Mouse (Mus musculus): ENCODE results near the gene Gm45062.

Gm45062 gene

DNA sequence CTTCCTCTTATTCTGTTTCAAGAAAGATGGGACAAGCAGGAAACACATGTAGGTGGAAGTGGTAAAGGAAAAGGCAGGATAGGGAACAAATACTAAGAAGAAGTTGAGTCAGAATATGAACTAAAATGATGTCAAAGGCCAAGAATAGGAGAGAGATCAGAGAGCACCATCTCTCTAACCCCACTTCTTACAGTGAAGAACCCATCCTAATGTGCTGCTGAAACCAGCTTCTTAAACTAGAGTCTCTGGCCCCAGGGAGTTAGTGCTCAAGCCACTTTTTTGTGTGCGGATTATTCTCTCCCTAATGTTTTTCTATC, 160.9 kb downstream of the Gm45062 start:
- DNase-seq, result no peak

DNA sequence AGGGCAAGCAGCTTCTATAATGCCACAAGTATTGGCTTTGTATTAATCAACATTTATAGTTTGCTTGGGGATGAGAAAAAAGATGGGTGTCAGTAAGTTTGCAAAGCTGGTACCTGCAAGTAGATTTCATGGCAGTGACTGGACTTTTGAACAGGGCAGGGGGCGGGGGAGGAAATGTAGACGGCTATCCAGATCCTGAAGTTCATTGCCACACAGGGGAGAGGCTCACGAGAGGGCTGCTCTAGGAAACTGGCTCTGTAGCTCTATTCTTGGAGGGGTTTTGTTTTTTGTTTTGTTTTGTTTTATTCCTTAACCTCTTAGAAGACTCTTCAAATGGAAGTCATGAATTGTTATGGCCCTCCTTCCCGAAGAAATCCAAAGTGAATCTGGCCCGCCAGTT, 162.2 kb downstream of the Gm45062 start:
- DNase-seq, result no peak

DNA sequence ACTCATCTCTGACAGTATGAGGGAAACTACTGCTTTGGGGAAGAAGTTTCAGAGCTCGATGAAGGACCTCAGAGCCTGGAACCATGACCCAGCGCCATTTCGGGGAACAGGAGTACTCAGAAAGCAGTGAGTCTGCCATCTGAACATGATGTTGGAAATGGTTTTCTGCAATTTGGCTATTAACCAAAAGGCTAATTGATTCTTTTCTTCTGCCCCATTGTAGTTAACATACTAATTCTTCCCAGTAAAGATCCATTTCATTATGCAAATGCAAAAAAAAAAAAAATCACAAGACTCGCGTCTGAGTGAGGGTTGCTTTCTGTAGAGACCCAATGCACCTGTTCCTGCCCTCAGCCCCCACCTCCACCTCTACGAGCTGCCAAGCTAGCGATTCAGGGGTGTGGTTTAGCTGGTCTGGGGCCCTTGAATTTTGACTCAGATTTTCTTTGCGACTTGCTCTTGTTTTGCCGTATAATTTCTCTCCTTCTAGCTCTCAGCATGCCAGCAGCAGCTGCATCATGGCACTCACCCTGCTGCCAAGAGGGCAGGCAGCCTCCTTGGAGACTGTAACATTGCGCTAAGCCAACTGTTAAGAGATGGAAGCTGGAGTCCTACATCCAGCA, 162.8 kb downstream of the Gm45062 start:
- DNase-seq, result no peak

DNA sequence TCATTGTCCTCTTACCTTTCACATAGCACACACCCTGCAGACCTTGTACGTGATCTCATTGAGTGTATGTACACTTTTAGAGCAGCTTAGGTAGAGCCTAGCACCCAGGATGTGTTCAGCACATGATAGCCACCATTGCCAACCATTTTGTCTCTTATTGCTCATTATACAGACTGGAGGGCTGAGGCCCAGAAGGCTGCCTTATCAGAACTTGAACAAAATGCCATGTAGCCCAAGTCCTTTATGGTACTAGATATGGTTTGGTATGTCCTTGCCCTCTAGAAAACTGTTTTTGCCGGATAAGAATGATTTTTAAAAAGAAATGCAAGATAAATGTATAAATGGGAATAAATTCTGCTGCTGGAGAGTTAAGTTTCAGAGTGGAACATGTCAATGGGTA, 163.9 kb downstream of the Gm45062 start:
- DNase-seq, result no peak

DNA sequence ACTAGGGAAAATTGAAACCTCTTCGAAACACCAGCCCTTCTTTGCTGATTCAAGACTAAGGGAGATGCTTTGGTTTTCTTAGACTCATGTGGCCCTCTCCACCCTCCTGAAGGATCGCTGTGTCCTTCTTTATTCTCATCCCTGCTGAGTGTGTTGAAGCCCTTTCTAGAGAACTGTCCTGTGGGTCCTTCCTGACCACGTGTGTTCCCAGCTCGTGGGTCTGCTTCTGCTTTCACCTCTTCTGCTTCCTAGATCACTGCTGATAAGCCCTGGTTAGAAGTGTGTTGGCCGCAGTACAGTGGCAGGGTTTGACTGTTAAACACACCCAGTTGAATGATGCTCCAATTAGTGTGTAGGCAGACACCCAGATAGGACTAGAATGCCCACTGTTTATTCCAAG, 168.4 kb downstream of the Gm45062 start:
- no peak for DNase-seq

DNA sequence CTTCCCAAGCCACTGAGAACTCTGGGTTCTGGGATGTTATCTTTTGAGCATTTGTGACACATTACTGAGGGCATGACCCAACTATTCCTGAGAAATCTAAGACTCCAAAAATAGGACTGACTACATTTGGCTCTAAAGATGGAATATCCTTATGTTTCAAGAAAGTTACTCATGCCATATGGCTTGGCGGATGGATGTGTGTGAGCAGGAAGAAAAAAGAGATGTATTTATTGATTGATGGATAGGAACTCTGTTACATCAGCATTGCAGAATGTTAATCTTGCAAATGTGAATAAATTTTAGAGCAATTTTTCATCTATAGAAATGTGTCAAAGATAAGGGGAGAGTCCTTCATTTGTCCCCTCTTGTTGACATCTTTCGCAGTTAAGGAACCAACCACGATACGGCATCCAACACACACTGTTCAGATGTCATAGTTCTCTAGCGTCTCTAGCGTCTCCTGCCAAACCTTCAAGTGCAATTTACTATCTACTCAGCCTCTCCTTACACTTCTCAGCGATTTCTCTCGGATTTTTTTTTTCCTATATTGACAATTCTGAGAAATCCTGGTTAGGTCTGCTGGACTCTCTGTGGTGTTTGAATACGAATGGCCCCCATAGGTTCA, 171.5 kb downstream of the Gm45062 start:
- no peak for DNase-seq

DNA sequence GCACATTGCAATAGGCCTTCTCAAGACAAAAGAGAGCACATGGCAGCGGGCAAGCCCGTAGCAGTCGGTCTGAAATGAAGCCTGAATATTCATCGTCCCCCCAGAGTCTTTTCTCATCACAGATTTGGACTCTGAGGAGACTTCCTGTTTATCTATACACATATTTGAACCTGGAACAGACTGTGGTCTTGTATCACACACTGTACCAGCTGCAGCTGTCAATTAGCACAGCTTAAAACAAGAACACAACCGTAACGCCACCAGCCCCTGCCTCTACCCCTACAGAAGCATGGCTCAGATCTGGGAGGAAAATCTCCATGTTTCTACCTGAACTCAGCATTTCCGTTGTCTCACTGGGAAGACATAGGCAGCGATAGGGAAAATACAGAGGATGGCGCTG, 173.9 kb downstream of the Gm45062 start:
- no peak for DNase-seq

DNA sequence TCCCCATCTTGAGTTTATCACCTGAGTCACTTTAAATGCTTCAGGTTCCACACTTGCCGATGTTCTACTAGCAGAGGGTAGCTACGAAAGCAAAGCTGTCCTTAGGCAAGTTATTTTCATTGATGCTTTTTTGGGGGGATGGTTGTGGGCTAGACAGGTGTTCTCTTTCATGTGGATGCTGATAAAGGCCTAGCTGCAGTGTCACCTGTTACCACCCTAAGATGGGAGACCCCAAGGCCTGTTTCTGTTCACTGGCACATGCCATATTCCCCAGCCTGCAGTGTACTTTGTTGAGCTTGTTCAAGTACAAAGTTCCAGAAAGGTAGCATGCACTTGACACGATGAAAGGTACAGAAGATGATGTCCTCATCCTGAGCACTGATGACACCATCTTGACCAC, 178.7 kb downstream of the Gm45062 start:
- no peak for DNase-seq

DNA sequence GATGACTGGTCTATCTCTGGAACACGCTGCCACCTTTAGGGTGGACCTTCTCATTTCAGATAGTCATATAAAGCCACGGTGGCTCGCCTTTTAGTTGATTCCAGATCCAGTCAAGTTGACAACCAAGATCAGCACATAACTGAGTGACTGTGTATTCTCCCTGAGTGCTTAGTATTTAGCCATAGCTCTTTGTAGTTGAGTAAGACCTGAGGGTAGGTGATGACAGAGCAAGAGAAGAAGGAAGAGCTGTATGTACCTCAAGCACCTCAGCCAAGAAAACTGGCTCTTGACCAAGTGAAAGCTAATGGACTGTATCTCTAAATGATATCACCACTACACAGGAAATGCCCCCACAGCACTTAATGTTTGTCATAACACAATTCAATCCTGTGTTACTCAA, 182.6 kb downstream of the Gm45062 start:
- no peak for DNase-seq

DNA sequence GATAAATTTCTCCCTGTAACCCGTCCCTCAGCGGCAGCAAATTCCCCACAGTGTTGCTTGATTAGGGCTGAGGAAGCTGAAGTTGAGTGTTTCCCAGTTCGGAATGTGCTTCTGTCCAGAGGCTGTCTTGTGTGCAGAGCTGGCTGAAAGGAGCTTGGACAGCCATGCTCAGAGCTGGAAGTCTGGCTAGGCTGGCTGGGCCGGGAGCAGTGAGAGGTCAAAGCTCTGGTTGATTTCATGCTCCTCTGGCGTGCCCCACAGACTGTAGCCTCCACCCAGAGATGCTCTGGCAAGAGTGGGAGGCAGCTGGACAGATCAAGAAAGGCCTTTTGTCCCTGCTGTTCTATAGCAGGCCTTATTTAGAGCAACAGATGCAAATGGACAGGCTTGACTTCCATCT, 187.5 kb downstream of the Gm45062 start:
- DNase-seq, result no peak

DNA sequence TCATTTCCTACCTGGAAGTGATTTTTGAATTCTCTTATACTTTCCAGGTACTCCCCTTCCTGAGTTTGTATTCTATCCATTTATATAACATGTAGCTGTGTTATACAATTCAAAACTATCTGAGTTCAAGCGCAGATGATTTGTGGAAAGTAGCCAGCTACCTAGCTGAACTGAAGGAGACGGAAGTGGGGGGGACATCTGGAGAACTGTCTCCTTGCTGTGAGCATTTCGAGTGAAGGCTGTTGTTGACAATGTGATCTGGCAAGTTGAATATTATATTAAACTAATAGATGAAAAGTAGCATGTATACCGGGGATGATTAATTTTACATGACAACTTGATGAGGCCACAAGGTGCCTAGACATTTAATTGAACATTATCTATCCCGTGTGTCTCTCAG, 196.3 kb downstream of the Gm45062 start:
- DNase-seq, result no peak

DNA sequence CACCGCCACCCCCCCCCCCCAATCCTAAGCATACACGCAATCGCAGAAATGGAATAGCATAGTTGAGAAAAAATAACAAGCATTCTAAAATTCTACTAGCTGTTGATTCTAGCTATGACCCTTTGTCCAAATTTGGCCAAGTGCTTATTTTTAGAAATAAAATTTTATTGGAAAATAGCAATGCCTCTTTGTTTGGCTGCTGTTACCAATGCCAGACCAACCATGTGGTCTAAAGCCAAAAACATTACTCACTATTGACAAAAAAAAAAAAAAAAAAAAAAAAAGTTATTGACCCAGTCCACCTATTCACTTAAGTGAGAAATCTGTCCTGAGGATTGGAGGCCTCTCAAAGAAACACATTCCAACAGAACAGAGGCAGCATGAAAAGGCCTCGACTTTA, 199.3 kb downstream of the Gm45062 start:
- no peak for DNase-seq

DNA sequence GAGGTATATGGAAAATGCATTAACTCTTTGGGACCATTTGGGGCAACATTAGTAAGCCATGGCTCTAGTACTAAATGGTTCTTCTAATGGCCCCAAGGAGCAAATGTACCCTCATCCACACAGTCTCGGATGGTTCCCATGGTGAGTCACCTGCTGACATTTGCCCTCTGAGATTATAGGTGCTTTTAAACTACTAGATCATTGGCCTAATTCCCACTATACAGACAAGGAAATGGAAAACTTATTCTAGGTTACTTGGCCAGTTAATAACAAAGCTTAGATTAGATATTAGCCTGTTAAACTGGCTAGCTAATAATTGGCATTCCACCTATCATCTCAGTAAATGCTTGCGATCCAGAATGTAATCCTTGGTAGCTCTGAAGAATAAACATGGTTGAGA, 203.2 kb downstream of the Gm45062 start:
- DNase-seq, result no peak

DNA sequence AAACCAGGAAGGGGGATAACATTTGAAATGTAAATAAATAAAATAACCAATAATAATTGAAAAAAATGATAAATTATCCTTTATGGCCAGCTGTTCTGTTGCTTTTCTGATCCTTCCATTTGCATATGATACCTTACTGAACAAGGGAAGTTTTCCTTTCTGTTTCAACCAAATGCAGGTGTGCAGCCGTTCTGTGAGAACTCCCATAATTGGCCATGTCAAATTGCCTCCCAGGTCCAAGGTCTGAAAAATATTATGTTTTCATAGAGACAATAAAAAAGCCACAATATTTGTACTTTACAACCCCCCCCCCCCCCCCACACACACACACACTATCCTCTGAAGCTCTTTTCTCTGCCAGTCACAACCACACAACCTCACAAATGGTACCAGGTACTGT, 206.1 kb downstream of the Gm45062 start:
- DNase-seq, result no peak

DNA sequence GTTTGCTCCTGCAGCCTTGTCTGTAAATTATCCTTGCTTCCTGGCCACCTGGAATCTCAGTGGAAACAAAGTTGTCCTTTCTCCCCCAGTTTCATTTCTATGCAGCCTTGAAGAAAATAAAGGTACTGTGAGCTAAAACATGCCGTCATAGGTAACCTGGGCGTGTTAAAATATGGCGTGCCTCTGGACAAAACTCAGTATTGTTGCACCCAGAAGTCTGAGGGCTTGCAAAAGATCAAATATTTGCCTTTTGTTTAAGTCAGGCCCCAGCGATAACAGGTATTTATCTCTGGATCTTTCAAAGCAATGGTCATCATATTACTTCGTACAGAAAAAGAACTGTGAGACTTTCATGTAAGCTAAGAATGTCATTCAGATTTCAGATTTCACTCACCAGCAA, 206.7 kb downstream of the Gm45062 start:
- no peak for DNase-seq

DNA sequence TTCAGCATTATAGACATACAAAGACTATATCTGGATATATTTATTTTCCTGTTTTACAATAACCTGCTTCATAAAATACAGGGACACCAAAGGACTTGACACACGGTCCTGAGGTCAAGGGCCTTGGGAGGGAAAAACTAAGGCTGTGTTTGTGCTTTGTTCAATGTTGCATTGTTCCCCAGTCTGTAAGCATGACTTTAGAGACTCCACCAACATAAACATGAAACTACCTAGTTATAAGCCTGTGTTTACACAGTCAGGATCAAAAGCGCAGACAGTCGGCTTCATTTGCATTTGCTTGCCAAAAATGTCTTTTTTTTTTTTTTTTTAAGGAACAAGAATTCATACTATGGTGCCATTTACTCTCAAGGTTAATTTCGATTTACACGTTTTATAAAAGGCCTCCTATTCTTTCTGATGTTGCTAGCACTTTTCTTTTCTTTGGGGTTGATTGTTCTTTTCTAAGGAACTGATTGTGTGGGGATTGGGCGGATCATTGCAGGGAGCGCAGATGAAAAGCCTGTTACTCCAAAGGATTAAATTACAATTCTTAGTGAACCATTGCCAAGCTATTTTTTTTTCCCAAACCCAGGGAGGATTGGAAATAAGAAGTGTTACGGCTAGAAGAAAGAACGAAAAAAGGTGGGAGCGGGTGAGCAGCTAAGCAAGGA, 208.6 kb downstream of the Gm45062 start:
- DNase-seq, result no peak

DNA sequence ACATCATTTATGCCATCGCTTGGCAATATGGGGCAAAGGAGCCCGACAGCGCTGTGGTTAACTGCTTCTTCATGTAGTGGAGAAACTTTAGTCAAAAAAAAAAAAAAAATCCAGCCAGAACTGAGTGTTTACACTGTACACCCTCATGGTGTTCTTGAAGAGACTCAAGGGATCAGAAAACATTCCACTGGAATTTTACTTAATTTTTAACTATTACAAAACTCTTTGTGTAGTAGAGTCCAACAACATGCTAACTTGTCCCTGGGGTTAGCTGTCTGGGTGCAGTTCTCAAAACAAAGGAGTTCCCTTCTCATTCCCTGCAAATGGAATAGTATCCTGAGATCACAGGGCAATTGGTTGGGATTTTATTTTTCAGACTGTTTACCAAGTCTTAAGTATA, 210.7 kb downstream of the Gm45062 start:
- DNase-seq, result no peak

DNA sequence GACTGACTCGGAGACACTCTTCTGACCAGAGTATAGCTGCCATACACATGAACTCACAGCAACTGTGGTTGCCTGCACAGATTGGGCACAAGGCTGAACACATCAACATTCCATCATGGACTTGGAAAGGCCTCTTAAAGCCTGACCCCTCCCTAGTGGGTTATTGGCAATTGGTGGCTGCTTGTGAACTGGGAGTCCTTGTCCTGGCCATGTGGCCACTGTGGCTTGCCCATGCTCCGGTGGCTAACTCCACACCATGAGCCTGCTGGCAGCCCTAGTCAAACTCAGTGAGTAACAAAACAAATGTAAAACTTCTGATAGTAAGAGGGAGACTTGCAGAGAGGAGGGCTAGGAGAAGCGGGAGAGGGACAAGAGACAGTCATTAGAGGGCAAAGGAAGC, 212.9 kb downstream of the Gm45062 start:
- DNase-seq, result no peak

DNA sequence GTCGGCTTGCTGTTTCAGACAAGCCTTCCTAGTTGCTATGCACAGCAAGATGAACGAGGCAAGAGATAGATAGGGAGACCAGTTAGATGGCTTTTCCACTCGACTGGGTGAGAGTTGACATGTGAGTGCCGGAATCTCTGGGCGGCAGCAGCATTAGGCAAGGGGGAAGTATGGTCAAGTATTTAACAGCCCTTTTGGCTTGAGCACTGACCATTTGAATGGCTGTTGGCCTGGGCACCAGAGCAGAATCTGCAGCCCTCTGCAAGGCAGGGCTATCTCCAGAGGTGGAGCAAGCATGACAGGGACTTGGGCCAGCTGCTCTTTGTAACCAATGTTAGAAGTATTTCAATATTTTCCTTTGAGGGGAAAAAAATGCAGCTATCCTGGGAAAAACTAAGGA, 213.7 kb downstream of the Gm45062 start:
- no peak for DNase-seq

DNA sequence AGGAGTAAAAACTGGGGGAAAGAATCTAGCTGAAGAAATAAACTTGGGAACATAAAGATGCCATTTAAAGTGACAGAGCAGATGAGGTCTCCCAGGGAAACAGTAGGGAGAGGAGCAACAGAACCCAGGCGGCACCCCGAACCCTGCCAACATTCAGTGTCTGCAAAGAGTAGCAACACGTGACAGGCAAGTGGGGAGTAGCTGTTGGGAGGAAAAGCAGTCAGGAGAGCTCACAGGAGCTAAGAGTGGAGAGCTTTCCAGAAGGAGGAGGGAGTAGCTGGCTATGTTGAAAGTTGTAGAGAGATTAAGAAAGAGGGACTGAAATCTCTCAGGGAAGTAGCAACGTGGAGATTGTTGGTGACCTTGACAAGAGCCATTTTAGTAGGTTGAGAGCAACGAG, 214.2 kb downstream of the Gm45062 start:
- no peak for DNase-seq

DNA sequence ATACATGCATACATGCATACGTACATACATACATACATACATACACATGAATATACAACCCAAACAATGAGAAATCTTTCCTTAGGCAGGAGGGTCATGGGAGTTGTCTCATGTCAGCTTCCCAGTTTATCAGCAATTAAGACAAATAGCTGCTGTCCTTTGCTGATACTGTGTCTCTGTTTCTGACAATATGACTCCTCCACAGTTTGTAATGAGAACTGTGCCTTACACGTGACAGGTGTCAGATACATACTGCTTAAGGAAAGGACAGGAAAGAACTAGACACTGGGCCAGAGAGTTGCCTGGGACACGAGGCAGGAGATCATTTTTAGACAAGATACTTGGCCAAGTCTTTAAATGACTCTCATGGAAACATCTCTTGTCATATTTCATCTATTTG, 215.1 kb downstream of the Gm45062 start:
- DNase-seq, result no peak

DNA sequence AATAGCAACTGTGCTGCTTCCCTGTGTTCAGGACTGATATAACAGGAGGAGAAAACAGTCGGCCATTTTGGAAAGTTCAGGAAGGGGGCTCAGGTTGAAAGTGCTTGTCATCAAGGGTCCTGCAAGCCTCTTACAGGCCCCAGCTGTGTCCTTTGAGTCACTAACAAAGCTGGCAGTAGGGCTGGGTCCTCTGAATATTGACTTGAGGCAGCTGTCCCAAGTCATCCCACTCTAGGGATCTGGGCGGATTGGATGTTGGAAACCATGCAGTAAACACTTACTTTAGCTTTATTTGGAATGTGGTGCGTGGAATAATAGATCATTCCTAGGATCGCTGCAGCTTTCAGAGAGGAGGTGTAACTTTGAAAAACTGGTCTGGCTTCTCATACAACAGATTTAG, 215.6 kb downstream of the Gm45062 start:
- no peak for DNase-seq

DNA sequence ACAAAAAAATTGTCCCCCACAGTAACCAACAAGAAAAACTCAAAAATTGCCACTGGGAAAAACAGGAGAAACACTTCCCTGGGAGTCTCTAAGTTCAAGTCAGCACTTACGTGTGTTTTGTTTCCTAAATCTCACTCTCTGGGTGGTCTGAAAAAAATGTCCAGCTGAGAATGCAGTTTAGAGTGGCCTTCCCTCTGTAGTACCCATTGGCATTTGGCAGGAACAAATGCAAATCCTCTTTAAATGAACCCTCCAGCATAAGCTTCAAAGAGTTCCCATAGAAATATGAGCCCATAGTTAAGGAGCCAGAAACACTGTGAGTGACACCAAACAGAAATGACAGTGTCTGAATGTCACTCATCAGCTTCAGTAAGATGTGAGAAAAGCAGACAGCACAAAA, 219.9 kb downstream of the Gm45062 start:
- DNase-seq, result no peak

DNA sequence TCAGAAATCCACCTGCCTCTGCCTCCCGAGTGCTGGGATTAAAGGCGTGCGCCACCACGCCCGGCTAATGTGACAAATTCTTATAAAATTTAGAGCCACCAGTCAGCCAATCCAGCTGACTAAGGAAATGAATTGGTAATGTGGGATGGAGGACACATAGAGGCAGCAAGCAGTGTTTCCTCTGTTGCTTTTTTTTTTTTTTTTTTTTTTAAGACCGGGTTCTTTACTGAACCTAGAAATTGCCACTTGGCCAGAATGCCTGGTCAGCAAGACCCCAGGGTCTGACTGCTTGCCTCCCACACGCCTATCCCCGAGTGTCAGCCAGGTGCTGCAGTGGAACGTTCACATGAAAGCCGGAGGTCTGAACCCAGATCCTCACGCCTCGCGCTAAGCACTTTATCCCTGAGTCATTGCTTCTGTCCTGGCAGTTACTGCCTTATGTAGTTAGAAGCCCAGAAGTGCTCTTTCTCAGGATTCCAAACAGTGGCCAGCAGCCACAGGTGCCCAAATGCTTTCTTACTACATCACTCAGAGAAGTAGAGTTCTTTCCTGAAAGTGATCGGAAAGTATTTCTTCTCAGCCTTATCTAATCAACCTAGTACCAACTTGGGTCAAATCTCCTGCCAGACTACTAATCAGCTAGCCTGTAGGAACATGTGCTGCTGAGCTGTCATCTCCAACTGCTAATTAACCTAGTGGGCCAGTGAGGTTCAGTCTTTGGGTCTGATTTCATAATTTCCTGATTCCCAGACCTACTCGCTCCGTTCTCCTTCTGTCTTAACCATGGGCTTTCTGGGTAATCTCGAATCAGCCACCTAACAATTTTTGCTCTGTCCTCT, 225.4 kb downstream of the Gm45062 start:
- no peak for DNase-seq
